Mouse (Mus musculus): Measurements from ENCODE around the gene Adamts1.

- TF ChIP-seq CTCF (IDR thresholded peaks at IDR 0.05; ENCODE audit: extremely low read depth, insufficient read length, insufficient replicate concordance, low read depth, low read length) (no peak), POLR2A (IDR thresholded peaks at IDR 0.05; ENCODE audit: low read depth, low read length) (no peak)
Observed at GRCm38 (mm10) chr16:85822330-85822916, 19.5 kb upstream of the Adamts1 start.

Measured in small intestine, adult 2 months (tissue).